Mouse (Mus musculus) brain, embryonic 14.5 days (tissue): Measurements from ENCODE around the gene Tnni3. TPM values are rescaled to one million over a fixed set of nuclear protein-coding genes. Genes with fewer than 3 reads are reported as not detected.

Experiments
- DNase-seq: peaks from one replicate; pipeline ENCODE4 v3.0.0-alpha.2; 2011; ENCODE audit warnings: low read depth
- CTCF ChIP-seq: fragments of 200-500 bp; IDR thresholded peaks from 2 replicates; pipeline ENCODE4 v1.5.1; 2012; ENCODE audit warnings: inconsistent platforms, mild to moderate bottlenecking, moderate library complexity, borderline replicate concordance; ENCODE audit not compliant: insufficient read depth, insufficient read length; ENCODE audit errors: extremely low read depth
- POLR2A ChIP-seq: fragments of 200-500 bp; IDR thresholded peaks from 2 replicates; pipeline ENCODE4 v1.6.1; 2012; ENCODE audit warnings: mild to moderate bottlenecking, inconsistent platforms, borderline replicate concordance; ENCODE audit not compliant: poor library complexity, insufficient read depth, insufficient read length, severe bottlenecking; ENCODE audit errors: extremely low read depth
- polyA plus RNA-seq: library from polyadenylated mRNA; depleted of rRNA; stranded (reverse); fragments of >200 nt; gene quantifications from 2 replicates; pipeline ENCODE4 v1.2.3, GENCODE M21; 2012; rRNA removed

Tnni3 gene
- polyA plus RNA-seq, 1 experiment, result 4.3 TPM

DNA sequence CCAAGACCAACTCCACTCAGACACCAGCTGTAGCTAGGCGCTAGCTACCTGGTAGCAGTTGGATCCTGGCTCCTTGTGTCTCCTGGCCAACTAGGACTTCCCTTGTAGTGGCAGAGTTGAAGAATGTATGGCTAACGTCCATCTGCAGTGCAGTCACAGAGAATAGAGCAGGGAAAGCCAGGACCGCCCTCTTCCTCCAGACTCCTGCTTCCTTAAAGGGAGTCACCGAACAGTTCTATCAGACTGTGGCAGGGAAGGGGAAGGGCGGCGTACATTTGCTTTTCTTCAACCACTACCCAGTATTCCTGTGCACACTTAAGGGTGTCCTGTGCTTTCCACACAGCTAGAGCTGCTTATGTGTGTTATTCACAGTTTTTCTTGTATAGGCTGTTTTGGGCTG lies 32.7 kb downstream of the Tnni3 start:
- no peak for DNase-seq
- no peak for TF ChIP-seq POLR2A
- TF ChIP-seq CTCF, result no peak

DNA sequence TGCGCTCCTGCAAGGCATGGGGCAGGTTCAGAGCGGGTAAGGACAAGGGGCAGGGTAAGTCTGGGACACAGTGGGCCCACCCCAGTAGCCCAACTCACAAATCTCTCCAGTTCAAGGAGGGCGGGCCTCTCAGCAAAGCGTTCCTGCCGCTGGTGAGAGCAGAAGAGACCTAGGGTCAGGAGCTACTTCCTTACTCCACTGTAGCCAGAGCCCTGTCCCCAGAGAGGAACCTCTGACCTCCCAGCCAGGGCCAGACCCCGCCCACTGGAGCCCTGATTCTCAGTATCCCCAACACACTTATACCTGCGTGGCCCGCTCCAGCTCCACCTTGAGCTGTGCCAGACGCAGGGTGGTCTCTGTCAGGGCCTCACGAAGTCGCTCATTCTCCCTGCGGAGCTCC lies 41.7 kb downstream of the Tnni3 start:
- TF ChIP-seq POLR2A, result no peak
- no peak for TF ChIP-seq CTCF
- no peak for DNase-seq

DNA sequence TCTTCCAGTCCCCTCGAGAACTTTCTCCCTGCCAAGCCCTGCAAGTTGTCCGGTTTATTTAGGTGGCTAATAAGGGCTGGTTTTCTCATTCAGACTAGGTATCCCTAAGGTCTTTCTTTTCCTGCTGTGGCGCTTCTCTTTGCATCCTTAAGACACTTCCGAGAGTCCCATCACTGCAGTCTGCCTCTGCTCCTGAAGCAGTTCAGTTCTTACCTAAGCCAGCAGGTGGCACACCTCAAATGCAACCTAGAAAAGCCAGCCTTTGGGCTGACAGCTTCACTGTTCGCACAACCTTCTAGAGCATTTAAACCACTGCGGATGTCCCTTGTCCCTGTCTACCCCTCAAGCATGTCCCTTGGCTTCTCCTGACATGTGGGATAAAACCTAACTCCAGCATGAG lies 44.4 kb downstream of the Tnni3 start:
- TF ChIP-seq POLR2A, result no peak
- TF ChIP-seq CTCF, result peak; percentile 60; the same call in 1 of the 2 replicates

DNA sequence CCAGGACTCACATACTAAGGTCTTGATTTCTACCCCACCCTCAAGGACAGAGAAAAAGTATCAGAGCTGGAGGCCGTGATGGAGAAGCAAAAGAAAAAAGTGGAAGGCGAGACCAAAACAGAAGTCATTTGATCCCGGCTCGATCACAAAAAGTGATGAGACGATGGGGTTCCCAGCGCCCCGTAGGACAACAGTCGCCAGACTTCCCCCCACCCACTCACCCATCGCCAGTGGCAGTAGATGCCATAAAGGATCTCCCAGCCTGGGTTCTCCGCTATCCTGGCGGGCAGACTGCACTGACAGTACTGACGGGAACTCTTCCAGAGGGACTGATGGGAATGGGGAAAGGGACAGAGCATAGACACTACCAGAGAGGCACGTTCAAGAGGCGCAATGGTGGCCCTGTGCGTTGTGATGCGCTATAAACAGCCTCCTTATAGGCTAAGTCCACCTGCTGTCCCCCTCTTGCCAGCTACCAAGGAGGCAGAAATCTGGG lies 45.2 kb downstream of the Tnni3 start:
- no peak for TF ChIP-seq CTCF
- no peak for TF ChIP-seq POLR2A
- peak; percentile 12 for DNase-seq

More for the DNA sequence above, 44.4 kb downstream of the Tnni3 start:
- peak; percentile 57 for DNase-seq

DNA sequence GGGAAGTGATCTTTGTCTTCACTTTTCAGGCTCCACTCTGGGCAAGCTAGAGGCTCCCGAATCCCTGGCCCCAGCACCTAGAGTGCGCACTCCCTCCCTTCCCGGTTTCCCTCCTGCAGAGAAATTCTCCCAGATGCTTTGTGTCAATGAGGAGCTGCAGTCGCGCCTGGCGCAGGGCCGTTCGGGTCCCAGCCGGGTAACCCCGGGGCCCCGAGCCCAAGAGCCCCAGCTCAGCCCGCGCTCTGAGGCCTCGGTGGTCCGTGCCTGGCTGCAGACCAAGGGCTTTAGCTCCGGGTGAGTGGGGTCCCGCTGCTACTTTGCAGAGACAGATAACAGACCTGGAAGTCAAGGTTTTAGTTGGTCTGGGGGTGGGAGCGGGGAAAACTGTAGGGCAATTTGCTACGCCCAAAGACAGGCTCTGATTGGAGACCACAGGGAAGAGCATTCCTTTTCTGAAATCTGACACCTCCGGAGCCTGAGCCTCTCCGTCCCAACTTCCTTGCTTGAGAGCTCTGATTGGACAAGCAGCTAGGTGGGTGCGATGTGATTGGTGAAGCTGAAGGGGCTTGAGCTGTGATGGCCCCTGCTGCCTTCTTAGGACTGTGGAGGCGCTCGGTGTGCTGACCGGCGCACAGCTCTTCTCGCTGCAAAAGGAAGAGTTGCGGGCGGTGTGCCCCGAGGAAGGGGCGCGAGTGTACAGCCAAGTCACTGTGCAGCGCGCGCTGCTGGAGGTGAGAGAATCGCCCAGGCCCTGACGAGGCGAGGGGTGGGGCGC lies 45.8 kb downstream of the Tnni3 start:
- peak; percentile 96 for DNase-seq
- no peak; the same call in 1 of the 2 replicates for TF ChIP-seq POLR2A
- no peak for TF ChIP-seq CTCF

DNA sequence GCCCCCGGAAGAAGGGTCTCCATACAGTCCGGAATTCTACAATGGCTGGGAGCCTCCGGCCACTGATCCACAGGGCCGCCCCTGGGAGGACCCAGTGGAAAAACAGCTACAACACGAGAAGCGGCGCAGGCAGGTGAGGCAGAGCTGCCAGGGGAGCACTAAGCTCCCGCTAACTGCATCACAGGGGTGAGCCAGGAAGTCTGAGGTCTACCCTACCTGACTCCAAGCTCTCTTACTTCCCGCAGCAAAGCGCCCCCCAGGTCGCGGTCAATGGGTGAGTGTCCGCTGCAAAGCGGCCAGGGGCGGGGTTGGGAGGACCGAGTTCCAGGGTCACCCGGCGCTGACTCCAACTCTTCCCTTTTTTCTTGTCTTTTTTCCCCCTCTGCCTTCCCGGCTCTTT lies 50.1 kb downstream of the Tnni3 start:
- DNase-seq, result no peak
- TF ChIP-seq CTCF, result no peak
- no peak for TF ChIP-seq POLR2A

DNA sequence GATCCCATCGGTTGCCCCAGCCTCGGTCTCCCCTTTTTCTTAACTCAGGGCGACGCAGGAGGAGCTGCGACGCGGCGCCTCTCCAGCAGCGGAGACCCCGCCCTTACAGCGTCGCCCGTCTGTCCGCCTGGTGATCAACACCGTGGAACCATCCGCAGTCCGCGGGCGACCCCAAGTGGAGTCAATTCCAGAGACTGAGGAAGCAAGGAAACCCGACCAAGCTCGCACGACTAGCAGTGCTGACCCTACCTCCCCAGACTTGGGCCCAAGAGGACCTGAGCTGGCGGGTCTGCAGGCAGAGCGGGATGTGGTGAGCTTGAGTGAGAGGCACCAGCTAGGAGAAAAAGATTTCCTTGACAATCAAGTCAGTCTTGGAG lies 52.9 kb downstream of the Tnni3 start:
- TF ChIP-seq CTCF (peak; percentile 84), POLR2A (0 out of 2 replicates have a peak, but pooled peaks have one; percentile 8)

DNA sequence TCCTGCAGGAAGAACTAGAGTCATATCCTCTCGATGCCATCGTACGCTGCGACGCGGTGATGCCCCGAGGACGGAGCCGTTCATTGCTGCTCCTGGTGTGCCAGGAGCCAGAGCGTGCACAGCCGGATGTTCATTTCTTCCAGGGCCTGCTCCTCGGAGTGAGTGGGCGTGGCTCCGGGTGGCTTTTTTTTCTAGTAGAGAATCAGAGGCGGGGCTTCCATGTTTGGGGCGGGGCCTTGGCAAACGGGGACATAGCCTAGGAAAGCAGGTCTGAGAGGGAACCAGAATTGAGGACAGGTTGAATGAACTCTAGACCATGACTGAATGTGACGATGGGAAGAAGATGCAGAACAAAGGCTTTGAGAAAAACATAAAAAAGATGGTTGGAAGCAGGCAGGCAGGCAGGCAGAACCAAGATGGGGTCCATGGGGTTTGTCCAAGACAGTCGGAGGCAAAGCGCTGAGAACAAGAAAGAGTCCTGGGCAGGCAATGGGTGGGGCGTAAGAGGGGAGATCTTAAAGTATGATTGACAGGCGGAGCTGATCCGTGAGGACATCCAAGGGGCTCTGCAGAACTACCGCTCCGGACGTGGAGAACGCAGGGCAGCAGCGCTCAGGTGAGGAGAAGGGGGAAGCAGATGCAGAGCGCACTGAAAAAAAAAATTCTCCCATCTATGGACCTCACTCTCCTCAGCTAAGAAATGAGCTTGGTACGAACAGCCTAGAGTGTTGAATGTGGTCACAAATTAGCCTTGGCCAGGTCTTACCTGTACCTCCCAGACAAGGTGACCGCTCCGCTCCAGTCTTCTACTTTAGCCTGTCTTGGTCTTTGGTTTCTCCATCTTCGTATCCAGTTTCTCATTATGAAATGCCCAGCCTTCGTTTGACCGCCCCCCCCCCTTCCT lies 53.5 kb downstream of the Tnni3 start:
- no peak for TF ChIP-seq CTCF
- TF ChIP-seq POLR2A, result no peak
- peak; percentile 70 for DNase-seq

More for the DNA sequence above, 52.9 kb downstream of the Tnni3 start:
- peak; percentile 92 for DNase-seq

Other genes starting within 250 kb of the Tnni3 start
- not detected in 2 replicates for gene Ncr1, start 186.5 kb downstream of the Tnni3 start, polyA plus RNA-seq
- 0.03 and 0.08 TPM in 2 replicates for gene Gp6, start 126.5 kb downstream of the Tnni3 start, polyA plus RNA-seq
- 37.8 and 40.5 TPM in 2 replicates for gene Rdh13, start 78.6 kb downstream of the Tnni3 start, polyA plus RNA-seq
- 5.6 and 6.9 TPM in 2 replicates for gene Eps8l1, start 63.6 kb downstream of the Tnni3 start, polyA plus RNA-seq
- gene Ppp1r12c, start 22.5 kb downstream of the Tnni3 start, polyA plus RNA-seq, result 61.5 and 104 TPM in 2 replicates
- gene Tnnt1, start 7.8 kb downstream of the Tnni3 start, polyA plus RNA-seq, result 3.3 and 3.9 TPM in 2 replicates
- 5.9 and 6.4 TPM in 2 replicates for gene Dnaaf3, start 8.2 kb upstream of the Tnni3 start, polyA plus RNA-seq
- 103 and 105 TPM in 2 replicates for gene Syt5, start 23.3 kb upstream of the Tnni3 start, polyA plus RNA-seq
- 0.87 and 1.5 TPM in 2 replicates for gene Ptprh, start 79.8 kb upstream of the Tnni3 start, polyA plus RNA-seq
- gene Tmem86b, start 107.2 kb upstream of the Tnni3 start, polyA plus RNA-seq, result 55.9 and 89.5 TPM in 2 replicates
- 115 and 130 TPM in 2 replicates for gene Ppp6r1, start 134.8 kb upstream of the Tnni3 start, polyA plus RNA-seq
- gene Hspbp1, start 160.8 kb upstream of the Tnni3 start, polyA plus RNA-seq, result 93.3 and 97.3 TPM in 2 replicates
- gene Brsk1, start 166.4 kb upstream of the Tnni3 start, polyA plus RNA-seq, result 137 and 161 TPM in 2 replicates
- 0.03 and 0.05 TPM in 2 replicates for gene Tmem150b, start 201.0 kb upstream of the Tnni3 start, polyA plus RNA-seq
- 197 and 214 TPM in 2 replicates for gene Kmt5c, start 215.9 kb upstream of the Tnni3 start, polyA plus RNA-seq
- 26.2 and 27.5 TPM in 2 replicates for gene Cox6b2, start 228.9 kb upstream of the Tnni3 start, polyA plus RNA-seq
- gene Fam71e2, start 247.1 kb upstream of the Tnni3 start, polyA plus RNA-seq, result not detected in 2 replicates